Mouse (Mus musculus) embryonic facial prominence, embryonic 11.5 days (tissue): ENCODE measurements around the gene Mefv. TPM values are rescaled to one million over a fixed set of nuclear protein-coding genes. Genes with fewer than 3 reads are reported as not detected.

Experiments
- polyA plus RNA-seq: library from polyadenylated mRNA; unstranded; fragments of >200 nt; fragmentation: Nextera tagmentation; extraction: Ambion mirVana; gene quantifications from 2 replicates; pipeline ENCODE4 v1.2.1, GENCODE M21; 2014

The Mefv gene
- polyA plus RNA-seq, 1 experiment from 2014 or later: not detected

Other genes starting within 250 kb of the Mefv start
- gene Olfr161, start 127.1 kb downstream of the Mefv start, polyA plus RNA-seq: not detected in 2 replicates
- gene Zfp263, start 26.0 kb upstream of the Mefv start, polyA plus RNA-seq: 24.7 and 25.3 TPM in 2 replicates
- 0.11 and 0.78 TPM in 2 replicates for gene Olfr15, start 112.8 kb upstream of the Mefv start, polyA plus RNA-seq
- 1.3 TPM in 2 replicates for gene Zfp174, start 129.2 kb upstream of the Mefv start, polyA plus RNA-seq
- gene Naa60, start 154.3 kb upstream of the Mefv start, polyA plus RNA-seq: 53.3 and 55.7 TPM in 2 replicates
- 6.8 and 7.3 TPM in 2 replicates for gene Zfp597, start 166.5 kb upstream of the Mefv start, polyA plus RNA-seq
- 1.6 and 4.4 TPM in 2 replicates for gene Gm20695, start 166.6 kb upstream of the Mefv start, polyA plus RNA-seq
- 5.3 and 6.9 TPM in 2 replicates for gene 1700037C18Rik, start 190.6 kb upstream of the Mefv start, polyA plus RNA-seq
- gene Cluap1, start 190.7 kb upstream of the Mefv start, polyA plus RNA-seq: 27.3 and 32.0 TPM in 2 replicates